Mouse (Mus musculus): Measurements from ENCODE around the gene Zbtb45. TPM values are rescaled to one million over a fixed set of nuclear protein-coding genes. Genes with fewer than 3 reads are reported as not detected.

Zbtb45 gene
- total RNA-seq, 4 experiments from 2014 or later: 34.2 to 36.9 (median 34.3) TPM

GRCm38 (mm10) chr7:13034148-13034977, 24.5 kb upstream of the Zbtb45 start, which contains the start of gene Chmp2a:
Gene Chmp2a (minus strand): TSS chr7:13034807.
- peak; percentile 96 to 98 for DNase-seq (ENCODE audit: low spot score in 2 of 2)

GRCm38 (mm10) chr7:13033451-13034147, 23.8 kb upstream of the Zbtb45 start:
- DNase-seq (ENCODE audit: low spot score in 2 of 2): no peak

- DNase-seq (ENCODE audit: low spot score in 2 of 2): no peak
Observed at GRCm38 (mm10) chr7:13032541-13032940, 22.7 kb upstream of the Zbtb45 start.

GRCm38 (mm10) chr7:13031983-13032382, 22.1 kb upstream of the Zbtb45 start:
- no peak for DNase-seq (ENCODE audit: low spot score in 2 of 2)

GRCm38 (mm10) chr7:13031069-13031468, 21.2 kb upstream of the Zbtb45 start:
- DNase-seq (ENCODE audit: low spot score in 2 of 2): no peak

GRCm38 (mm10) chr7:13028986-13029385, 19.2 kb upstream of the Zbtb45 start:
- no peak for DNase-seq (ENCODE audit: low spot score in 2 of 2)

GRCm38 (mm10) chr7:13025511-13026112, 15.8 kb upstream of the Zbtb45 start:
- no peak for DNase-seq (ENCODE audit: low spot score in 2 of 2)

- peak; percentile 64 to 82 for DNase-seq (ENCODE audit: low spot score in 2 of 2)
Observed at GRCm38 (mm10) chr7:13024805-13025204, 15.0 kb upstream of the Zbtb45 start.

- peak; percentile 94 to 96 for DNase-seq (ENCODE audit: low spot score in 2 of 2)
Observed at GRCm38 (mm10) chr7:13023928-13024731, 14.3 kb upstream of the Zbtb45 start.

GRCm38 (mm10) chr7:13022773-13023535, 13.1 kb upstream of the Zbtb45 start:
- no peak for DNase-seq (ENCODE audit: low spot score in 2 of 2)

GRCm38 (mm10) chr7:13015217-13015616, 5.4 kb upstream of the Zbtb45 start:
- no peak for DNase-seq (ENCODE audit: low spot score in 2 of 2)

- no peak for DNase-seq (ENCODE audit: low spot score in 2 of 2)
Observed at GRCm38 (mm10) chr7:13014275-13014839, 4.5 kb upstream of the Zbtb45 start.

- no peak for DNase-seq (ENCODE audit: low spot score in 2 of 2)
Observed at GRCm38 (mm10) chr7:13013671-13014070, 3.8 kb upstream of the Zbtb45 start.

GRCm38 (mm10) chr7:13009143-13010004, 460 bp downstream of the Zbtb45 start:
- peak; percentile 93 to 94 for DNase-seq (ENCODE audit: low spot score in 2 of 2)

GRCm38 (mm10) chr7:13007341-13008092, 2.3 kb downstream of the Zbtb45 start:
- no peak for DNase-seq (ENCODE audit: low spot score in 2 of 2)

GRCm38 (mm10) chr7:13006531-13006930, 3.3 kb downstream of the Zbtb45 start:
- no peak for DNase-seq (ENCODE audit: low spot score in 2 of 2)

- no peak for DNase-seq (ENCODE audit: low spot score in 2 of 2)
Observed at GRCm38 (mm10) chr7:13006011-13006410, 3.8 kb downstream of the Zbtb45 start.

- DNase-seq (ENCODE audit: low spot score in 2 of 2): no peak
Observed at GRCm38 (mm10) chr7:13003380-13003779, 6.5 kb downstream of the Zbtb45 start.

Measured in left cerebral cortex, adult 8-10 months (tissue).